Comparison of ENCODE assay signal across 15 mouse cellular contexts in genomic region chr15:86050170-86050743, GRCm38 (mm10). TPM values are rescaled to one million over a fixed set of nuclear protein-coding genes. Genes with fewer than 3 reads are reported as not detected.
DNase-seq lines count a peak whose midpoint lies in the region; ATAC-seq lines count a peak whose summit lies in the region.
"Had no signal": no experiment of that assay in that cellular context is flagged by ENCODE, and none has a peak within 500 bp of the region (broad histone marks: within the 10 kb centered on the region; RNA-seq: fewer than 3 reads in every experiment).

No protein-coding gene starts in this region.

- H3K4me3 ChIP-seq in liver, embryonic 11.5 days (ENCODE audit: low read depth, low read length), result no peak overlapping the region
- no peak overlapping the region for H3K4me3 ChIP-seq in liver, embryonic 15.5 days (replicated peaks)
- H3K4me3 ChIP-seq in hindbrain, embryonic 11.5 days (ENCODE audit: low read depth, low read length), result no peak overlapping the region
- H3K4me3 ChIP-seq: intestine, embryonic 15.5 days; limb, embryonic 13.5 days; neural tube, embryonic 13.5 days had no signal

- no peaks in the 10 kb centered on the region for H3K36me3 ChIP-seq in liver, embryonic 11.5 days (ENCODE audit: control insufficient read depth, insufficient read depth, low read length)
- H3K36me3 ChIP-seq in liver, embryonic 15.5 days (replicated peaks), result no peaks in the 10 kb centered on the region
- H3K36me3 ChIP-seq in hindbrain, embryonic 11.5 days (ENCODE audit: control insufficient read depth, insufficient read depth, low read length), result no peaks in the 10 kb centered on the region
- H3K36me3 ChIP-seq: intestine, embryonic 15.5 days; limb, embryonic 13.5 days; neural tube, embryonic 13.5 days had no signal

- H3K27ac ChIP-seq in liver, embryonic 11.5 days (ENCODE audit: low read depth, low read length), result peak overlapping the region; percentile 47; the same call in 1 of the 2 replicates
- peak overlapping the region; percentile 80; the same call in 1 of the 2 replicates for H3K27ac ChIP-seq in liver, embryonic 15.5 days (replicated peaks)
- no peak overlapping the region for H3K27ac ChIP-seq in hindbrain, embryonic 11.5 days (ENCODE audit: low read depth, low read length)
- H3K27ac ChIP-seq: intestine, embryonic 15.5 days; limb, embryonic 13.5 days; neural tube, embryonic 13.5 days had no signal

- DNase-seq in cerebellum, adult 11 months, result peak; percentile 39
- DNase-seq in cerebellum, postnatal 4 days (ENCODE audit: low spot score in 2 of 2), result no peak
- DNase-seq in liver, embryonic 11.5 days (ENCODE audit: low spot score), result no peak
- no peak for DNase-seq in liver
- DNase-seq in cerebellum, adult 9-10 months, result peak; percentile 69
- no peak for DNase-seq in hindbrain, embryonic 11.5 days (ENCODE audit: low spot score)
- DNase-seq in kidney, postnatal 10 days, result no peak
- DNase-seq: kidney, postnatal 14 days; layer of hippocampus, postnatal 36 days; thymus, adult 18-20 months had no signal

- H3K9ac ChIP-seq in liver, embryonic 11.5 days (ENCODE audit: low read depth, low read length), result no peak overlapping the region
- H3K9ac ChIP-seq in liver, embryonic 15.5 days, result no peak overlapping the region
- H3K9ac ChIP-seq in hindbrain, embryonic 11.5 days (ENCODE audit: low read depth, low read length), result no peak overlapping the region
- H3K9ac ChIP-seq: intestine, embryonic 15.5 days; limb, embryonic 13.5 days; neural tube, embryonic 13.5 days had no signal

- peak overlapping the region; percentile 52 for H3K4me2 ChIP-seq in liver, embryonic 11.5 days
- H3K4me2 ChIP-seq in liver, embryonic 15.5 days, result 0 out of 2 replicates have a peak overlapping the region, but pooled peaks have one; percentile 59
- no peak overlapping the region for H3K4me2 ChIP-seq in hindbrain, embryonic 11.5 days (replicated peaks; ENCODE audit: low read depth, low read length)
- H3K4me2 ChIP-seq: intestine, embryonic 15.5 days; limb, embryonic 13.5 days; neural tube, embryonic 13.5 days had no signal

- H3K4me1 ChIP-seq in liver, embryonic 11.5 days (replicated peaks; ENCODE audit: control insufficient read depth, insufficient read depth, low read length), result peaks cover 25% of the 10 kb centered on the region
- peaks cover 50% of the 10 kb centered on the region for H3K4me1 ChIP-seq in liver, embryonic 15.5 days (replicated peaks)
- no peaks in the 10 kb centered on the region for H3K4me1 ChIP-seq in hindbrain, embryonic 11.5 days (replicated peaks; ENCODE audit: control insufficient read depth, insufficient read depth, low read length)
- H3K4me1 ChIP-seq: intestine, embryonic 15.5 days; neural tube, embryonic 13.5 days had no signal

- no peak for ATAC-seq in liver, embryonic 11.5 days (replicated peaks; ENCODE audit: low FRiP score)
- ATAC-seq in liver, embryonic 15.5 days (ENCODE audit: insufficient read depth), result no peak
- no peak for ATAC-seq in hindbrain, embryonic 11.5 days (ENCODE audit: low FRiP score)
- ATAC-seq: intestine, embryonic 15.5 days; midbrain, embryonic 16.5 days had no signal

- no peaks in the 10 kb centered on the region for H3K27me3 ChIP-seq in liver, embryonic 11.5 days (replicated peaks; ENCODE audit: control insufficient read depth, insufficient read depth, low read length)
- H3K27me3 ChIP-seq in liver, embryonic 15.5 days, result no peaks in the 10 kb centered on the region
- H3K27me3 ChIP-seq in hindbrain, embryonic 11.5 days (ENCODE audit: control insufficient read depth, insufficient read depth, low read length), result no peaks in the 10 kb centered on the region
- H3K27me3 ChIP-seq: intestine, embryonic 15.5 days; limb, embryonic 13.5 days; neural tube, embryonic 13.5 days had no signal

- whole genome bisulfite sequencing in liver, embryonic 11.5 days, result 67% methylated on average over 4 of the region's 4 CpGs
- 46% methylated on average over 4 of the region's 4 CpGs for WGBS in liver, embryonic 15.5 days (ENCODE audit: insufficient replicate concordance)
- 79% methylated on average over 4 of the region's 4 CpGs for WGBS in hindbrain, embryonic 11.5 days

- no peaks in the 10 kb centered on the region for H3K9me3 ChIP-seq in liver, embryonic 11.5 days (ENCODE audit: control insufficient read depth, low read length)
- no peaks in the 10 kb centered on the region for H3K9me3 ChIP-seq in liver, embryonic 15.5 days (replicated peaks)
- H3K9me3 ChIP-seq in hindbrain, embryonic 11.5 days (ENCODE audit: control insufficient read depth, low read length), result no peaks in the 10 kb centered on the region
- H3K9me3 ChIP-seq: intestine, embryonic 15.5 days; limb, embryonic 13.5 days; neural tube, embryonic 13.5 days had no signal

RNA-seq across cellular contexts. Expression of gene Gramd4, which starts 7.2 kb away (rescaled TPM):
- polyA plus RNA-seq in liver, embryonic 11.5 days (2014; fragmentation: Nextera tagmentation; extraction: Ambion mirVana), result 12.6 and 13.9 TPM in 2 replicates
- polyA plus RNA-seq in liver, embryonic 15.5 days (2015; fragmentation: Nextera tagmentation; extraction: Ambion mirVana), result 6.3 and 7.8 TPM in 2 replicates
- polyA plus RNA-seq in hindbrain, embryonic 11.5 days (2014; fragmentation: Nextera tagmentation; extraction: Ambion mirVana), result 8.7 and 10.1 TPM in 2 replicates

RNA-seq across cellular contexts. Expression of gene Celsr1, which starts 16.7 kb away (rescaled TPM):
- polyA plus RNA-seq in liver, embryonic 11.5 days (2014; fragmentation: Nextera tagmentation; extraction: Ambion mirVana), result 0.53 and 1.4 TPM in 2 replicates
- 0.01 and 0.08 TPM in 2 replicates for polyA plus RNA-seq in liver, embryonic 15.5 days (2015; fragmentation: Nextera tagmentation; extraction: Ambion mirVana)
- polyA plus RNA-seq in hindbrain, embryonic 11.5 days (2014; fragmentation: Nextera tagmentation; extraction: Ambion mirVana), result 4.6 and 5.1 TPM in 2 replicates

Comparison
In these comparisons a context has a peak if more than half of its experiments do, and no peak if none do; other contexts are left out.
1. DNase-seq: peak in cerebellum, adult 11 months (single experiment) and cerebellum, adult 9-10 months (single experiment); none in cerebellum, postnatal 4 days (0 of 2), liver, embryonic 11.5 days (single experiment), liver (single experiment), hindbrain, embryonic 11.5 days (single experiment) and kidney, postnatal 10 days (single experiment).